Mouse (Mus musculus): ENCODE data around the gene Stn1.

DNA sequence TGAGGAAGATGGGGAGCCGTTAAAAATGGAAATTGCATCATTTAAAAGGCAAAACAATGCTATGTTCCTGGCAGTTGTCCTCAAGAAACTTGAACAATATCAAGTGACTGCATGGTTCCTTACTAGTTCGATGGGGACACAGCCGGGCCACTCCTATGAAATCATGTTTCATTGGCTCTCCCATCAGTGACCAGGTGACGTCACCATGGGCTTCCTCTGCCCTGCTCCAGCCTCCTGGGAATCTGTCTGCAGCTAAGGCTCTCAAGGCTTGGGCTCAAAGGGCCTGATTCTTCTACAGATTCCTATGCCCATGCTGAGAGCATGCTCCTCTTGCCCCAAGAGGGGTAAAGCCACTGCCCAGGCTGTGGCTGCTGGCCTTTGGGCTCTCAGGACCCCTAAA lies 12.3 kb upstream of the Stn1 start:
- TF ChIP-seq POLR2A (IDR thresholded peaks at IDR 0.05; ENCODE audit: insufficient read depth, low read depth, low read length) (no peak), CTCF (IDR thresholded peaks at IDR 0.05) (no peak)

All from heart, adult 2 months (tissue).